Mouse (Mus musculus) liver, postnatal 0 days (tissue): ENCODE measurements around the gene Gm47791.

Source experiments
- CTCF ChIP-seq: sonication (generic); IDR thresholded peaks from 2 replicates; pipeline ENCODE4 v1.5.1; 2016; ENCODE audit warnings: antibody characterized with exemption, low read depth
- EP300 ChIP-seq: IDR thresholded peaks from 2 replicates; pipeline ENCODE4 v1.6.1; 2016; ENCODE audit warnings: antibody characterized with exemption, low read depth, mild to moderate bottlenecking

DNA sequence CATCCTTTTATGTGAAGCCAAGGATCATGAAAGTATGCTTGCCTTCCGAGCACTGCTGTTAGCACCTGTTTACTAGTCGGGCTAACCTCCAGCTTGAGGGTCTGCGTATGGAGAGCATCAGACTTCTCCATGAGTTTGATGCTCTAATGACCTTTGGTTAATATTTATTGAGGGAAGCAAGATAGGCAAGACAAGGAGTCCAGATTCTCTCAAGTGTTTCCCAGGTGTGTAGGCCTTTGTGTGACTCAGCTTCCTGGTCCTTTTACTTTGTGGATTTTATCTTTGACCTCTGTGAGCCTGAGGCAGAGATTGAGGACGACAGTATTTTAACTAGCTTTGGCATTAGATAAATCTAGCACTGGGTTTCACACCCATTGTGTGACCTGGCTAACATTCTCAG lies 4.4 kb downstream of the Gm47791 start:
- no peak for TF ChIP-seq EP300
- no peak for TF ChIP-seq CTCF
